Mouse (Mus musculus) CH12.LX (cell line): ENCODE measurements around the gene Mrpl20. TPM values are rescaled to one million over a fixed set of nuclear protein-coding genes. Genes with fewer than 3 reads are reported as not detected.

ENCODE experiments used
- DNase-seq: peaks from one replicate; pipeline ENCODE4 v3.0.0-alpha.2; 2013; ENCODE audit errors: extremely low read depth
- H3K27ac ChIP-seq: 2 replicates; pipeline ENCODE4 v1.5.1; 2012; ENCODE audit warnings: low read depth, mild to moderate bottlenecking, control low read depth, moderate library complexity; ENCODE audit not compliant: insufficient read depth
- H3K27me3 ChIP-seq: replicated peaks from 2 replicates; pipeline ENCODE3; 2012; ENCODE audit warnings: inconsistent platforms
- H3K36me3 ChIP-seq, 2 experiments: replicated peaks in 1 of 2; 2 replicates each; pipeline versions ENCODE3 to v1.6.1; 2012; ENCODE audit warnings: inconsistent platforms in 1 of 2, low read length in 1 of 2, mild to moderate bottlenecking in 1 of 2, mixed read lengths in 1 of 2, moderate library complexity in 1 of 2; ENCODE audit not compliant: control insufficient read depth in 1 of 2, insufficient read depth in 1 of 2
- H3K4me1 ChIP-seq, 2 experiments: 2 replicates each; pipeline ENCODE4 v1.6.1; 2012; ENCODE audit warnings: inconsistent platforms in 1 of 2, moderate library complexity in 1 of 2; ENCODE audit not compliant: insufficient read depth in 2 of 2, control insufficient read depth in 1 of 2
- H3K4me2 ChIP-seq: 2 replicates; pipeline ENCODE4 v1.6.1; 2012; ENCODE audit warnings: low read depth, mild to moderate bottlenecking, control low read depth; ENCODE audit not compliant: poor library complexity, insufficient read depth, severe bottlenecking
- H3K4me3 ChIP-seq, 3 experiments: fragments of 150-350 bp in 1 of 3; sonication (generic) in 1 of 3; replicated peaks in 1 of 3; 2 replicates each; pipeline versions ENCODE3 to v1.5.1; 2011 to 2012; ENCODE audit warnings: low read depth in 2 of 3, low read length in 2 of 3, mild to moderate bottlenecking in 2 of 3, moderate library complexity in 2 of 3, control low read depth in 1 of 3, improper control_type of control experiment in 1 of 3, inconsistent platforms in 1 of 3, mixed read lengths in 1 of 3; ENCODE audit not compliant: poor library complexity in 1 of 3
- H3K79me2 ChIP-seq: replicated peaks from 2 replicates; pipeline ENCODE4 v1.6.1; 2012; ENCODE audit warnings: mild to moderate bottlenecking, moderate library complexity; ENCODE audit not compliant: control insufficient read depth, poor library complexity, insufficient read depth, severe bottlenecking; ENCODE audit errors: extremely low read depth
- H3K9ac ChIP-seq: 2 replicates; pipeline ENCODE4 v1.6.1; 2012; ENCODE audit warnings: low read depth, mild to moderate bottlenecking, control low read depth, moderate library complexity; ENCODE audit not compliant: insufficient read depth
- H3K9me3 ChIP-seq: replicated peaks from 2 replicates; pipeline ENCODE3; 2012; ENCODE audit warnings: low read length, inconsistent platforms, mixed read lengths
- BHLHE40 ChIP-seq: IDR thresholded peaks from 2 replicates; pipeline ENCODE4 v1.6.1; 2011; ENCODE audit warnings: mild to moderate bottlenecking, low read depth, low read length, improper control_type of control experiment
- CHD2 ChIP-seq: IDR thresholded peaks from 2 replicates; pipeline ENCODE4 v1.6.1; 2011; ENCODE audit warnings: low read length, improper control_type of control experiment
- CTCF ChIP-seq, 2 experiments: IDR thresholded peaks in 1 of 2; conservative IDR thresholded peaks in 1 of 2; 2 replicates each; pipeline ENCODE4 v1.5.1; 2011 to 2012; ENCODE audit warnings: low read depth in 2 of 2, low read length in 2 of 2, improper control_type of control experiment in 1 of 2, inconsistent platforms in 1 of 2, mild to moderate bottlenecking in 1 of 2, moderate library complexity in 1 of 2
- ELF1 ChIP-seq: IDR thresholded peaks from 2 replicates; pipeline ENCODE4 v1.6.1; 2014; ENCODE audit warnings: low read depth, mild to moderate bottlenecking, inconsistent platforms, low read length, improper control_type of control experiment
- EP300 ChIP-seq: IDR thresholded peaks from 2 replicates; pipeline ENCODE4 v1.6.1; 2011; ENCODE audit warnings: low read length, improper control_type of control experiment
- ETS1 ChIP-seq: conservative IDR thresholded peaks from 2 replicates; pipeline ENCODE4 v1.6.1; 2012; ENCODE audit warnings: low read depth, mild to moderate bottlenecking, inconsistent platforms, low read length, improper control_type of control experiment, moderate library complexity
- GABPA ChIP-seq: IDR thresholded peaks from 2 replicates; pipeline ENCODE4 v1.6.1; 2012; ENCODE audit warnings: low read depth, low read length, improper control_type of control experiment, inconsistent platforms; ENCODE audit not compliant: insufficient replicate concordance
- IRF4 ChIP-seq: IDR thresholded peaks from 2 replicates; pipeline ENCODE4 v1.6.1; 2014; ENCODE audit warnings: low read depth, mild to moderate bottlenecking, inconsistent platforms, low read length, improper control_type of control experiment
- MAFK ChIP-seq: IDR thresholded peaks from 2 replicates; pipeline ENCODE4 v1.6.1; 2011; ENCODE audit warnings: low read length, improper control_type of control experiment; ENCODE audit not compliant: insufficient replicate concordance
- MEF2A ChIP-seq: IDR thresholded peaks from 2 replicates; pipeline ENCODE4 v1.6.1; 2014; ENCODE audit warnings: low read depth, mild to moderate bottlenecking, inconsistent platforms, low read length, improper control_type of control experiment, borderline replicate concordance
- MXI1 ChIP-seq: IDR thresholded peaks from 2 replicates; pipeline ENCODE4 v1.6.1; 2011; ENCODE audit warnings: mild to moderate bottlenecking, low read depth, low read length, improper control_type of control experiment
- MYC ChIP-seq: IDR thresholded peaks from 2 replicates; pipeline ENCODE4 v1.6.1; 2011; ENCODE audit warnings: low read depth, mild to moderate bottlenecking, improper control_type of control experiment, low read length
- NELFE ChIP-seq: IDR thresholded peaks from 2 replicates; pipeline ENCODE4 v1.6.1; 2011; ENCODE audit warnings: low read depth, low read length, improper control_type of control experiment
- NRF1 ChIP-seq: IDR thresholded peaks from 2 replicates; pipeline ENCODE4 v1.6.1; 2014; ENCODE audit warnings: low read depth, mild to moderate bottlenecking, inconsistent platforms, low read length, improper control_type of control experiment, moderate library complexity
- POLR2A ChIP-seq: IDR thresholded peaks from 2 replicates; pipeline ENCODE4 v1.6.1; 2011; ENCODE audit warnings: low read depth, mild to moderate bottlenecking, improper control_type of control experiment, low read length
- POLR2AphosphoS2 ChIP-seq: IDR thresholded peaks from 2 replicates; pipeline ENCODE4 v1.6.1; 2011; ENCODE audit warnings: low read depth, low read length, improper control_type of control experiment
- RAD21 ChIP-seq: IDR thresholded peaks from 2 replicates; pipeline ENCODE4 v1.6.1; 2011; ENCODE audit warnings: low read depth, mild to moderate bottlenecking, low read length, improper control_type of control experiment, moderate library complexity
- SMC3 ChIP-seq: IDR thresholded peaks from 2 replicates; pipeline ENCODE4 v1.6.1; 2011; ENCODE audit warnings: low read depth, low read length, improper control_type of control experiment
- TBP ChIP-seq: conservative IDR thresholded peaks from 2 replicates; pipeline ENCODE4 v1.6.1; 2011; ENCODE audit warnings: low read depth, low read length, improper control_type of control experiment
- TCF12 ChIP-seq: IDR thresholded peaks from 2 replicates; pipeline ENCODE4 v1.6.1; 2014; ENCODE audit warnings: low read depth, mild to moderate bottlenecking, inconsistent platforms, low read length, improper control_type of control experiment
- UBTF ChIP-seq: IDR thresholded peaks from 2 replicates; pipeline ENCODE4 v1.6.1; 2012; ENCODE audit warnings: low read depth, mild to moderate bottlenecking, inconsistent platforms, low read length, improper control_type of control experiment, moderate library complexity
- USF1 ChIP-seq: IDR thresholded peaks from 2 replicates; pipeline ENCODE4 v1.6.1; 2014; ENCODE audit warnings: low read depth, mild to moderate bottlenecking, inconsistent platforms, low read length, improper control_type of control experiment
- ZC3H11A ChIP-seq: IDR thresholded peaks from 2 replicates; pipeline ENCODE4 v1.6.1; 2012; ENCODE audit warnings: low read depth, mild to moderate bottlenecking, inconsistent platforms, low read length, improper control_type of control experiment
- ZKSCAN1 ChIP-seq: IDR thresholded peaks from 2 replicates; pipeline ENCODE4 v1.6.1; 2012; ENCODE audit warnings: low read depth, inconsistent platforms, low read length, improper control_type of control experiment, borderline replicate concordance
- ZMIZ1 ChIP-seq: IDR thresholded peaks from 2 replicates; pipeline ENCODE4 v1.6.1; 2012; ENCODE audit warnings: low read depth, mild to moderate bottlenecking, inconsistent platforms, low read length, improper control_type of control experiment
- ZNF384 ChIP-seq: IDR thresholded peaks from 2 replicates; pipeline ENCODE4 v1.6.1; 2012; ENCODE audit warnings: low read depth, low read length, improper control_type of control experiment, inconsistent platforms
- dilution Hi-C: fragments of 300-500 bp; cut with MboI; formaldehyde crosslinking; loops from 2 replicates; pipeline ENCODE4 v1.14.3; 2020; ENCODE audit warnings: low sequenced_read_pairs; ENCODE audit not compliant: extremely low pct_unique_long_range_greater_than_20kb, extremely low pct_ligation_motif_present
- in situ Hi-C: fragments of 300-500 bp; cut with MboI; formaldehyde crosslinking; loops from 3 replicates; pipeline ENCODE4 v1.14.3; 2019; ENCODE audit warnings: low sequenced_read_pairs, low pct_ligation_motif_present, low pct_unique_long_range_greater_than_20kb, mixed read lengths
- polyA plus RNA-seq: library from polyadenylated mRNA; unstranded; fragments of >175 nt; gene quantifications from 2 replicates; pipeline ENCODE4 v1.2.1, GENCODE M21; 2012; ENCODE audit warnings: low read depth; ENCODE audit not compliant: insufficient read length
- total RNA-seq, 2 experiments: library from RNA; depleted of rRNA; stranded (reverse); fragments of 300-350 nt in 1 of 2; fragments of >200 nt in 1 of 2; gene quantifications; 2 replicates each; pipeline ENCODE4 v1.2.3; 2012 to 2014

Gene Mrpl20
- total and polyA plus RNA-seq, 3 experiments, result 146 to 230 (median 193) TPM

- Histone ChIP-seq H3K4me3 (no peak overlapping the region), H3K27me3 (no peaks in the 10 kb centered on the region), H3K4me2 (no peak overlapping the region), H3K27ac (no peak overlapping the region), H3K9ac (no peak overlapping the region), H3K9me3 (no peaks in the 10 kb centered on the region), H3K4me1 (peaks cover 8 to 38% of the 10 kb centered on the region in 2 experiments), H3K79me2 (peaks cover 20% of the 10 kb centered on the region), H3K36me3 (peaks cover 6 to 36% of the 10 kb centered on the region in 2 experiments)
- in situ Hi-C loops (loop anchor here (10.0 kb wide), 1 partner anchor 111 kb away; the partner anchor contains the start of gene Ube2j2), dilution Hi-C loops (no loop called here)
- no peak for TF ChIP-seq TBP
- TF ChIP-seq POLR2AphosphoS2, result 0 out of 2 replicates have a peak, but pooled peaks have one; percentile 38
- no peak for TF ChIP-seq BHLHE40
- no peak for TF ChIP-seq IRF4
- TF ChIP-seq UBTF, result no peak
- 0 out of 2 replicates have a peak, but pooled peaks have one; percentile 9 for TF ChIP-seq NRF1
- no peak for TF ChIP-seq TCF12
- TF ChIP-seq MXI1, result no peak
- TF ChIP-seq ZMIZ1, result no peak
- TF ChIP-seq GABPA, result no peak
- TF ChIP-seq CTCF (conservative IDR thresholded peaks at IDR 0.05 in 1 of 2, IDR thresholded peaks at IDR 0.05 in 1 of 2; ENCODE audit: low read depth in 2 of 2, low read length in 2 of 2), result peak; percentile 61 to 83
- no peak for TF ChIP-seq MYC
- no peak for TF ChIP-seq ETS1
- TF ChIP-seq SMC3, result peak; percentile 74
- no peak for TF ChIP-seq ZC3H11A
- no peak for TF ChIP-seq POLR2A
- TF ChIP-seq RAD21, result peak; percentile 72
- no peak for TF ChIP-seq MAFK
- DNase-seq, result peak; percentile 86
These were observed 31.2 kb downstream of the Mrpl20 start for GRCm38 (mm10) chr4:155833836-155834235.

- Histone ChIP-seq H3K9ac (no peak overlapping the region), H3K79me2 (peaks cover 10% of the 10 kb centered on the region), H3K9me3 (peaks cover 3% of the 10 kb centered on the region), H3K27me3 (no peaks in the 10 kb centered on the region), H3K36me3 (peaks cover 17 to 33% of the 10 kb centered on the region in 2 experiments), H3K4me2 (no peak overlapping the region), H3K4me1 (peaks cover 25 to 46% of the 10 kb centered on the region in 2 experiments), H3K4me3 (no peak overlapping the region), H3K27ac (no peak overlapping the region)
- dilution Hi-C loops, result no loop called here
- no peak for DNase-seq
- in situ Hi-C loops, result loop anchor here (5.0 to 10.0 kb wide), 2 partner anchors 40 to 107 kb away; partner anchors contain the start of gene Ube2j2
- TF ChIP-seq USF1 (no peak), CHD2 (no peak), MEF2A (no peak), ZKSCAN1 (no peak), GABPA (no peak), IRF4 (no peak), UBTF (no peak), BHLHE40 (no peak), ELF1 (no peak), EP300 (no peak), SMC3 (no peak), NELFE (no peak), ZMIZ1 (no peak), ZNF384 (no peak)
These were observed 34.8 kb downstream of the Mrpl20 start for GRCm38 (mm10) chr4:155837404-155838010.
